Mouse (Mus musculus) testis, adult 2 months (tissue): Measurements from ENCODE around the gene Sncb.

Experiments used
- CTCF ChIP-seq: fragments of 200-500 bp; IDR thresholded peaks from 2 replicates; pipeline ENCODE4 v1.5.1; 2012; ENCODE audit warnings: low read depth, mild to moderate bottlenecking, inconsistent platforms, low read length, moderate library complexity; ENCODE audit not compliant: control insufficient read depth, insufficient read depth, insufficient replicate concordance
- POLR2A ChIP-seq: fragments of 200-500 bp; IDR thresholded peaks from 2 replicates; pipeline ENCODE4 v1.6.1; 2012; ENCODE audit warnings: low read depth, mild to moderate bottlenecking, inconsistent platforms, low read length, moderate library complexity; ENCODE audit not compliant: control insufficient read depth

DNA sequence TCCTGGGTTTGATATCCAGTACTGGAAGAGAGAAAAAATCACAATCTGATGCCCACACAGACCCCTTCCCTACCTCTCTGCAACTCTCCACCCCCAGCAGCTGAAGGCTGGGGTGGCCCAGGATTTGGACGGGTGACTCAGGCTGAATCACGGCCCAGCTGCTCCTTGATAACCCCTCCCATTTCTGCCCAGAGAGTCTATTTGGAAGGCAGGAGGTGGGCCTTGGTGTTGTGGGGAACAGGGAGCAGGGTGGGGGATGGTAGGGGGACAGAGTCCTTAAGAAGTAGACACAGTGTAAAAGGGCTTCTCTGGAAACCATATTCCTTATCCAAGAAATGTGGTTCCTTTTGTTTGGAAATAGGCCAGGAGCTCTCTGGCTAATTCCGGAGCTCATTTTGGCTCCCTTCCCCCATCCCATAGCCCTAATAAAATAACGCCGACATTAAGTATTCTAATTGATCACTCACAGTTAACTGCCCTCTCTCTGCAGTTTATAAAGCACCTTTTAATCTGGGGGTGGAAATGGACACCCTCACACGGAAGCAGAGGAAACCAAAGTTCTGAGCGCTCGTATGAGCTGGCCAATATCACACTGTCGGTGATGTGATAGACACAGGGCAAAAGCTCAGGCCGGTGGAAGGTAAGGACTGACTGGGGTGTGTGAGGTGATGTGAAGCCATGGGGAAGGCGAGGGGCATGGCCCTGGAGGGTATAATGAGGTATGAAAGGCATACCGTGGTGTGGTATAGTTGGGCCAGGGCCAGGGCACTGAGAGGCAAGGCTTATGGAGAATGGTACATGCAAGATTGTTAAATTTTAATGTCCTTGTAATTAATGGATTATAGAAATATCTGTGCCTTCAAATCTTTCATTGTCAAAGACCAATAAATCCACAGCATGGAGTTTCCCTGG lies 12.0 kb downstream of the Sncb start:
- TF ChIP-seq POLR2A (no peak), CTCF (no peak)
